Mouse (Mus musculus) mouse embryonic stem cell (cell line): ENCODE results near the gene Rars.

Experiments
- in situ Hi-C, 2 experiments: fragments of 300-500 bp; cut with MboI; formaldehyde crosslinking; loops; 1 replicate in 1 of 2; 3 replicates in 1 of 2; pipeline ENCODE4 v1.14.3; 2019 to 2020; ENCODE audit warnings: low sequenced_read_pairs in 2 of 2, low pct_unique_long_range_greater_than_20kb in 1 of 2, mixed read lengths in 1 of 2; ENCODE audit not compliant: unreplicated experiment in 1 of 2

Rars gene

GRCm38 (mm10) chr11:35783038-35783437, 51.3 kb downstream of the Rars start:
- in situ Hi-C loops: no loop called here

- in situ Hi-C loops: no loop called here
These were observed 51.9 kb downstream of the Rars start for GRCm38 (mm10) chr11:35782444-35782843.

- in situ Hi-C loops: no loop called here
These were observed 54.0 kb downstream of the Rars start for GRCm38 (mm10) chr11:35780336-35780735.

- in situ Hi-C loops: loop anchor here in 1 of 2 experiments (5.0 kb wide), 1 partner anchor 56 kb away; the partner anchor contains the start of gene Rars
These were observed 57.9 kb downstream of the Rars start for GRCm38 (mm10) chr11:35776452-35776851.

- in situ Hi-C loops: loop anchor here in 1 of 2 experiments (5.0 kb wide), 1 partner anchor 57 kb away; the partner anchor contains the start of gene Rars
These were observed 58.7 kb downstream of the Rars start for GRCm38 (mm10) chr11:35775606-35776005.

GRCm38 (mm10) chr11:35770741-35771504, 63.4 kb downstream of the Rars start:
- in situ Hi-C loops: no loop called here

- in situ Hi-C loops: no loop called here
These were observed 64.4 kb downstream of the Rars start for GRCm38 (mm10) chr11:35769746-35770437.

GRCm38 (mm10) chr11:35769188-35769745, 65.0 kb downstream of the Rars start, which contains the start of gene Pank3:
Gene Pank3, plus strand, starts transcription at chr11:35769484.
- in situ Hi-C loops: no loop called here

- in situ Hi-C loops: no loop called here
These were observed 67.5 kb downstream of the Rars start for GRCm38 (mm10) chr11:35766845-35767244.

- in situ Hi-C loops: no loop called here
These were observed 73.7 kb downstream of the Rars start for GRCm38 (mm10) chr11:35760627-35761003.

- in situ Hi-C loops: no loop called here
These were observed 74.2 kb downstream of the Rars start for GRCm38 (mm10) chr11:35760001-35760626.
